Mouse (Mus musculus) 3134 (cell line): ENCODE measurements around the gene Tmem267.
"Not testable (repeated sequence)": the region's sequence is repeated elsewhere in the genome, so short reads cannot be mapped to it uniquely, and the experiment has no call there.

Experiments
- DNase-seq: peaks from one replicate; pipeline ENCODE4 v3.0.0-alpha.2; 2011; ENCODE audit warnings: low spot score; ENCODE audit not compliant: insufficient read length; ENCODE audit errors: extremely low read depth

Gene Tmem267

GRCm38 (mm10) chr13:119604322-119604721 is 116.5 kb downstream of the Tmem267 start:
- DNase-seq = not testable (repeated sequence)

GRCm38 (mm10) chr13:119618841-119619240 is 131.0 kb downstream of the Tmem267 start:
- no peak for DNase-seq

GRCm38 (mm10) chr13:119619735-119620134 is 131.9 kb downstream of the Tmem267 start:
- DNase-seq = peak; percentile 35

- DNase-seq = no peak
These were observed 135.8 kb downstream of the Tmem267 start, which contains the start of gene Ccl28 for GRCm38 (mm10) chr13:119623634-119624033. Gene Ccl28, plus strand, starts transcription at chr13:119623819.

GRCm38 (mm10) chr13:119625952-119626351 is 138.1 kb downstream of the Tmem267 start:
- DNase-seq = not testable (repeated sequence)

- no peak for DNase-seq
These were observed 143.8 kb downstream of the Tmem267 start for GRCm38 (mm10) chr13:119631482-119632155.

GRCm38 (mm10) chr13:119632156-119632548 is 144.3 kb downstream of the Tmem267 start:
- no peak for DNase-seq

- DNase-seq = peak; percentile 11
These were observed 147.7 kb downstream of the Tmem267 start for GRCm38 (mm10) chr13:119635496-119635895.

GRCm38 (mm10) chr13:119637837-119638236 is 150.0 kb downstream of the Tmem267 start:
- DNase-seq = no peak

GRCm38 (mm10) chr13:119638449-119638848 is 150.6 kb downstream of the Tmem267 start:
- no peak for DNase-seq

- DNase-seq = no peak
These were observed 151.5 kb downstream of the Tmem267 start for GRCm38 (mm10) chr13:119639302-119639701.

GRCm38 (mm10) chr13:119640504-119640903 is 152.7 kb downstream of the Tmem267 start:
- DNase-seq = peak; percentile 11

- DNase-seq = no peak
These were observed 153.3 kb downstream of the Tmem267 start for GRCm38 (mm10) chr13:119641145-119641544.

- DNase-seq = no peak
These were observed 156.9 kb downstream of the Tmem267 start for GRCm38 (mm10) chr13:119644769-119645168.

- no peak for DNase-seq
These were observed 158.7 kb downstream of the Tmem267 start for GRCm38 (mm10) chr13:119646511-119646910.

GRCm38 (mm10) chr13:119648891-119649698 is 161.3 kb downstream of the Tmem267 start:
- DNase-seq = no peak

- DNase-seq = no peak
These were observed 161.8 kb downstream of the Tmem267 start for GRCm38 (mm10) chr13:119649699-119650046.

GRCm38 (mm10) chr13:119654734-119655133 is 166.9 kb downstream of the Tmem267 start:
- no peak for DNase-seq

- DNase-seq = no peak
These were observed 168.4 kb downstream of the Tmem267 start for GRCm38 (mm10) chr13:119656246-119656645.

- no peak for DNase-seq
These were observed 169.1 kb downstream of the Tmem267 start for GRCm38 (mm10) chr13:119656846-119657416.
